Mouse (Mus musculus) olfactory bulb, adult 2 months (tissue): ENCODE measurements around the gene Rnf5.

ENCODE experiments used
- CTCF ChIP-seq: fragments of 200-500 bp; IDR thresholded peaks from 2 replicates; pipeline ENCODE4 v1.5.1; 2012; ENCODE audit warnings: low read depth, mild to moderate bottlenecking, low read length, moderate library complexity; ENCODE audit not compliant: insufficient read depth
- POLR2A ChIP-seq: fragments of 200-500 bp; IDR thresholded peaks from 2 replicates; pipeline ENCODE4 v1.6.1; 2012; ENCODE audit warnings: mild to moderate bottlenecking, low read depth, low read length, moderate library complexity; ENCODE audit not compliant: insufficient read depth

DNA sequence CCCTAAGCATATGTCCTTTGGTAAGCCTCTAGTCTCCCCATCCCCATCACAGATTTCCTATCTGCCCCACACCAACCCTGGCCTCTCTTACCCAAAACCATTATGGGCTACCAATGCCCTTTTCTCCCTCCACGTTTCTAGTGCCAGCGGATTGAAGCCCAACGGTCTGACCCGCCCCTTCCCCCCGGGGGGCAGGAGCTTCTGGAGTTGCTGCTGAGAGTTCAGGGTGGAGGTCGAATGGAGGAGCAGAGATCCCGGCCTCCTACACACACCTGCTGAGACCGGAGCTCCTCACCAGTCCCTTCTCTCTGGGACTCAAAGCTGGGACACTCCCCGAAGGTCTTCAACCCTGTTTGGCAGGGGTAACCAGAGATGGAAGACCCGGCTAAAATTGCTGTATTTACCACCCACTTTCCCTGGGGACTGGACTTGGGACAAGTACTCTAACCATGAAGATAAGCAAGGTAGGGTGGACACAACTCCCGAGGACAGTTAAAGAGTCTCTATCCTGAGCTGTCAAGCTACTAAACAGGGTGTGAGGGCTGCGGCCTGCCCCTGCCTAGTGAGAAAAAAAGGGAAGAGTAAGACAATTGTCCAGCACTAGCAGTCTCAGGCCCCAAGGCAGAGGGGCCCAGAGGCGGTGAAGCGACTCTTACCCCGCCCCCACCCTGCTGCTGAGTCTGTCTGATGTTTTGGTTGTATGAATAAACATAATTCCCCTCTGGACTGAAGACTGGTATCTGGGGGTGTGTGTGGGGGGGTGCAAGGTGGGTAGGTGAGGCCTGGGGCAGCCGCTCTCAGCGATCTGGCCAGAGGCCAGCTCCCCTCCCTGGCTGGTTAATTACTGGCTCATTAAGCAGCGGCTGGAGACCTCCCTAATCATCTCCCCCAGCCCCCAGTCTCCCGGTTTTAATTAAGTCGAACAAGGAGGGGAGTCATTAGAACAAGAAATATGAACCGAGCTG is 12.2 kb downstream of the Rnf5 start, which contains the start of gene Pbx2:
- TF ChIP-seq CTCF (no peak), POLR2A (no peak)
